Mouse (Mus musculus) 3134 (cell line): ENCODE results near the gene Gdap2.

Experiments used
- DNase-seq: peaks from one replicate; pipeline ENCODE4 v3.0.0-alpha.2; 2011; ENCODE audit warnings: low spot score; ENCODE audit not compliant: insufficient read length; ENCODE audit errors: extremely low read depth

The Gdap2 gene

DNA sequence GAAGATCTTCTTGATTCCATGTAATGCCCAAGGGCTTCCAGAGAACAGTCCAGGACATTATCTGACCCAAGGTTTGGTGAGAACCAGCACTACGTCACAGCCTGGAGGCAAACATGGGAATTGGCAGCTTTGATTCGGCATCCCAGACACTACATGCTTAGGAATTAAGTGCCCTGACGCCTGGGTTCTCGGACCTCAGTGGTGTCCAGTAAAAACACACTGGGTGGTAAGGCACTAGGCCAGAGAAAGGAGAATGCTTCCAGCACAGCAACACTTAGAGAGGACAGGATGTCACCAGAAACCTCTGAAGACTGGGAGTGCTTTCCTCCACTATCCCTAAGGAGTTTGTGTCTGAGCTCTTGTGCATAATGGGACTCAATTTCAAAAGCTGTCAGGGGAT is 80.0 kb downstream of the Gdap2 start:
- no peak for DNase-seq

DNA sequence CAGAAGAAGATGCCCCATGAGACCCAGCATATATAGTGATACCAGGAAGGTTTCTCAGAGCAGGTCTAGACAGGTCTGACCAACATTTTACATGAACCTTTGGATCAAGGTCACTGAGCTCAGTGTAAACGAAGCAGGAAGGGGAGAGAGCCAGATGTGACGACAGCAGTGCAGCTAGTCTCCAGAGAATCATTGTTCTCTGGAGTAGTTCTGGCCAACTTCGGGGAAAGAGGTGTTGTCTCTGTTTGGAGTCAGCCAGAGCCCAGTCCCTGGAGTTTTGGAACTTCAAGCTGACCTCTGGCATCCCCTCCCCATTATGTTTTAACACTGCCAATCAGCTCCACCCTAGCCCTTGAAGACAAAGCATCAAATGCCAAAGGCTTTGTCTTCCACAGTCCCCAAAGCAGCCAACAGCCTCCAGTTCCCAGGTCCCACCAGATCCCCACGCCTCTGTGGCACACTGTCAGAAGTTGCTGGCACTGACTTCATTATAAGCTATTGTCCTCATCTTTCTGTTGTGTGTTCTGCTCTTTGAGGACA is 84.2 kb downstream of the Gdap2 start:
- DNase-seq, result no peak
